Comparison of ENCODE assay signal across 18 mouse cellular contexts in genomic region chr6:121519266-121519810, GRCm38 (mm10). TPM values are rescaled to one million over a fixed set of nuclear protein-coding genes. Genes with fewer than 3 reads are reported as not detected.
"Had no signal": no experiment of that assay in that cellular context is flagged by ENCODE, and none has a peak within 500 bp of the region (broad histone marks: within the 10 kb centered on the region; RNA-seq: fewer than 3 reads in every experiment).

No protein-coding gene starts in this region.

- H3K9ac ChIP-seq: limb, embryonic 12.5 days; limb, embryonic 15.5 days; liver, embryonic 13.5 days had no signal

- H3K4me3 ChIP-seq: limb, embryonic 12.5 days; limb, embryonic 15.5 days; liver, embryonic 13.5 days had no signal

- H3K27ac ChIP-seq: limb, embryonic 12.5 days; limb, embryonic 15.5 days; liver, embryonic 13.5 days had no signal

- H3K4me1 ChIP-seq: limb, embryonic 12.5 days; limb, embryonic 15.5 days; liver, embryonic 13.5 days had no signal

- H3K36me3 ChIP-seq: limb, embryonic 12.5 days; limb, embryonic 15.5 days; liver, embryonic 13.5 days had no signal

- ATAC-seq: inflammation-experienced regulatory T-cells, adult 6 months; intestine, embryonic 16.5 days had no signal

- H3K9me3 ChIP-seq: limb, embryonic 12.5 days; limb, embryonic 15.5 days; liver, embryonic 13.5 days had no signal

- H3K27me3 ChIP-seq: limb, embryonic 12.5 days; limb, embryonic 15.5 days; liver, embryonic 13.5 days had no signal

- H3K4me2 ChIP-seq: limb, embryonic 12.5 days; limb, embryonic 15.5 days; liver, embryonic 13.5 days; midbrain, embryonic 11.5 days had no signal

- DNase-seq: left cerebral cortex, postnatal 4 days; liver, embryonic 13.5 days; lung, adult 2 months; lung, postnatal 14 days; lung, postnatal 4 days; midbrain, embryonic 14.5 days; thymus, postnatal 25 days had no signal

RNA-seq across cellular contexts. Expression of gene Iqsec3, which starts 45.9 kb away (rescaled TPM):
- total RNA-seq: megakaryocyte progenitor cell, adult 5-6 weeks; megakaryocyte-erythroid progenitor cell, adult 5-6 weeks had no signal
- polyA plus RNA-seq: inflammation-experienced regulatory T-cells, adult 6 months; liver, embryonic 13.5 days; liver, embryonic 16.5 days; lung, embryonic 16.5 days; spleen, adult 2 months; thymus, postnatal 0 days had no signal
